Mouse (Mus musculus) brain, embryonic 14.5 days (tissue): Measurements from ENCODE around the gene Rapgef1. TPM values are rescaled to one million over a fixed set of nuclear protein-coding genes. Genes with fewer than 3 reads are reported as not detected.
"Not testable (repeated sequence)": the region's sequence is repeated elsewhere in the genome, so short reads cannot be mapped to it uniquely, and the experiment has no call there.

Experiments
- DNase-seq: peaks from one replicate; pipeline ENCODE4 v3.0.0-alpha.2; 2011; ENCODE audit warnings: low read depth
- CTCF ChIP-seq: fragments of 200-500 bp; IDR thresholded peaks from 2 replicates; pipeline ENCODE4 v1.5.1; 2012; ENCODE audit warnings: inconsistent platforms, mild to moderate bottlenecking, moderate library complexity, borderline replicate concordance; ENCODE audit not compliant: insufficient read depth, insufficient read length; ENCODE audit errors: extremely low read depth
- POLR2A ChIP-seq: fragments of 200-500 bp; IDR thresholded peaks from 2 replicates; pipeline ENCODE4 v1.6.1; 2012; ENCODE audit warnings: mild to moderate bottlenecking, inconsistent platforms, borderline replicate concordance; ENCODE audit not compliant: poor library complexity, insufficient read depth, insufficient read length, severe bottlenecking; ENCODE audit errors: extremely low read depth
- polyA plus RNA-seq: library from polyadenylated mRNA; depleted of rRNA; stranded (reverse); fragments of >200 nt; gene quantifications from 2 replicates; pipeline ENCODE4 v1.2.3, GENCODE M21; 2012; rRNA removed

Rapgef1 gene
- polyA plus RNA-seq, 1 experiment: 101 TPM

DNA sequence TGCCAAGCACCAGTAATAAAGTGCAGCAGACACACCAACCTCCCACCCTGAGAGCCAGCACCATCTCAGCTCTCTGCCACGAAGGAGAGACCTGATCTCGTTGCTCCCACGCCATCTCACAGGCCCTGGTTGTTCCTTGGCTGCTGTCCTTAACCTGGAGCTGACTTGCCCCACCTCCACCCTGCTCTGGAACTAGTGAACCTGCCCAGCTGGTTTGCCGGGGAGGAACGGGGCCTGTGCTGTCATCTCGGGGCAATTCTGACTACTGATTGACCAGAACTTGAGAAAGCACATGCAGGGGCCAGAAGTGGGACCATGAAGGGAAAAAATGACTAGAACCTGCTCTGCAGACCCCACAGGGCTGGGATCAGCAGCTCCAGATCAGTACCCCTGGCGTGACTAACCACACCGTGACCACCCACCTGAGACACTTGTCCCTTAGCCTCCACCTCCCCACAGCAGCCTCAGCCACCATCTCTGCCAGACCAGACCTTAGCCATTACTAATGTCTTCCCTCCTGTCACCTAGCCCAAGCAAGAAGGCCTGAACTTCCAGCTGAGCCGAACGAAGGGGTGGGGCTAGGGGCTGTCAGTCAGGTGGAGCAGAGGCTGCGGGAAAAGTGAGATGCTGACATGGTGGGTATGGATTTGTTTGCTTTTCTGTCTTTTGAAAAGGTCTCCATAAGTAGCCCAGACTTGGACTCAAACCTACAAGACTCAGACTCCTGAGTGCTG is 148.6 kb downstream of the Rapgef1 start:
- no peak for TF ChIP-seq POLR2A
- no peak for TF ChIP-seq CTCF
- DNase-seq: no peak

DNA sequence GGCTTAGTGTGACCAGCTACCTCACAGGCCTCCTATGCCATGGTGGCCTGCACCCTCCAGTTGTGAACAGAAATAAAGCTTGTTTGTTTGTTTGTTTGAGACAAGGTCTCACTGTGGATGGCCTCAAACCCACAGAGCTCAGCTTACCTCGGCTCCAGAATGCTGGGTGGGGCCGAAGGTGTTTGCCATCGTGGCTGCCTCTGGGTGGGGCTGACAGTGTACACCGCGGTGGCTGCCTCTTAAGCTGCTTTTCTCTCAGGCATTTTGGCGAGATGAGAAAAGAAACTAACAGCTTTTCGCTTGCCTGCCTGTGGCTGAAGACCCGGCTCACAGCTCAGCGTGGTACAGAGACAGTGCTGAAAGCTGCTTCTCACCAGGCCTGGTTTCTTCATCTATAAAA is 149.4 kb downstream of the Rapgef1 start:
- no peak for TF ChIP-seq CTCF
- no peak for TF ChIP-seq POLR2A
- no peak for DNase-seq

DNA sequence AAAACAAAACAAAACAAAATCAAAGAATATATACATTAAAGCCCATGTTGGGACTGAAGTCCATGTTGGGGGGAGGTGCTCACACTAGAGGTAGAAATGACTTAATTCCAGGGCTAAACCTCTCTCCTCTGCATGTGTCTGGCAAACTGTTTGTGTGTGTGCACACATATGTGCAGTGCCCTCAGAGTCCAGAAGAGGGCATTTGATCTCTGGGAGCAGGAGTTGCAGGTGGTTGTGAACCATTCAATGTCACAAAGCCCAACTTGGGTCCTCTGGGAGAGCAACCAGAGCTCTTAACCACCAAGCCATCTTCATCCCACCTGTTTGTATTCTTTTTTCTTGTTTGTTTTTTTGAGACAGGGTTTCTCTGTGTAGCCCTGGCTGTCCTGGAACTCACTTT is 150.6 kb downstream of the Rapgef1 start:
- TF ChIP-seq CTCF (peak; percentile 21; the same call in 1 of the 2 replicates), POLR2A (no peak)
- DNase-seq: no peak

DNA sequence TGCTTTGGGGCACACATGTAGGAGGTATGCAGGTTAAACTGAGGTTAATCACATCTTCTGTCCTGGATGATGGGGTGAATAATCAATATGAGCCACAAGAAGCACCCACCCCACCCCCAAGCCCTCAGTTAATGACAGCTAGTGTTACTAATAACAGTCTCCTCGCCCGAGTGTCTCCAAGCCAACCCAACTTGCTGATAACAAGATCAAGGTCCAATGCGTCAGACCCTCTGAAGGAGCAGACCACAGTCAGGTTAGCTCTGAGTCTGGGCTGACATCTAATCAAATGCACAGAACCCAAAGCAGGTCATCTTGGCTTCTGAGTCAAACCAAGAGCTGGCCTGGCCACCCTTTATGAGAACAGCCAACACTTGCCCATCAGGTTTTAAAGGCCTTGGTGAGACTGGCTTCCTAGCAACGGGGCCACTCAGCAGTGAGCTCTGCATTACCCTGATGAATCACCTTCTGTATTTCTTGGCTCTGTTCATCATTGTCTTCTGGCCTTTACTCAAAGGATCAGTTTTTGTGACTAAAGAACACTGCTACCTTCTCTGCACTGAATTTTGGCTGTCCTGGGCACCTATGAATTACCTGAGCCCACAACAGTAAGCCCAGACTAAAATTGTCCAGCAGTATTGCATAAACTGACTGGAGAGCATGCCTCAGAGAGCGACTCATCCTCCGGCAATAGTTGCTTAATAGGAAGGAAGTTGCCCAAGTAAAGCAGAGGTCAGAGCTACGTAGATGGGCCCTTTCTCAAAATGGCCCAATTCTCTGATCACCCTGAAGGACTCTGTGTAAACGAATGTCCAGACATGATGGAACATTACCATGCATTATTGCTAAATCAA is 152.3 kb downstream of the Rapgef1 start:
- DNase-seq: no peak
- TF ChIP-seq POLR2A: no peak
- TF ChIP-seq CTCF: no peak

DNA sequence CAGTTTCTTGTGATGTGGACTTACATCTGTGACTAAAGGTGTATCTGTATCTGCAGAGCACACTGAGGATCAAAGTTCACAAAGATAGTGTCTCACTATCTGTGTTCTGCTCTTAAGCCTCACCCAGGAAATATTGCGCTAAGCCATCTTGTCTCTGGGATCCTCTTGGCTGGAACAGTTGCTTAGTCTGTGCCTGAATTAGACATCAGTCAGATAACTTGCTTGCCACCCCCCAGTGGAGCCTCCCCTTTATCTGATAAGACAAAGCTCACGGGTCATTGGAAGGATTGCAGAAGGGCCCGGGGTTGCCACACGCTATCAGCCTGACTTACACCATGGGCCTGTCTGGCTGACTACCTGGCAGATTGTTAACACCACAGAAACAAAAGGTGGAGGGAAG is 153.8 kb downstream of the Rapgef1 start:
- DNase-seq: no peak
- TF ChIP-seq CTCF (no peak), POLR2A (no peak)

DNA sequence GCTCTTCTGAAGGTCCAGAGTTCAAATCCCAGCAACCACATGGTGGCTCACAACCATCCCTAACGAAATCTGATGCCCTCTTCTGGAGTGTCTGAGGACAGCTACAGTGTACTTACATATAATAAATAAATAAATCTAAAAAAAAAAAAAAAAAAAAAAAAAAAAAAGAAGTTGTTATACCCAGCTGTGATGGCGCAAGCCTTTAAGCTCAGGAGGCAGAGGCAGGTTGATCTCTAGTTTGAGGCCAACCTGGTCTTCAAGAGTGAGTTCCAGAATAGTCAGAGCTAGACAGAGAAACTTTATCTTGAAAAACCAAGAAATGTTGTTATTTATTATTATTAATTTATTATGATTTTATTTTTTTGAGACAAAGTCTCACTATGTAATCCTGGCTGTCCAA is 161.7 kb downstream of the Rapgef1 start:
- DNase-seq: not testable (repeated sequence)

DNA sequence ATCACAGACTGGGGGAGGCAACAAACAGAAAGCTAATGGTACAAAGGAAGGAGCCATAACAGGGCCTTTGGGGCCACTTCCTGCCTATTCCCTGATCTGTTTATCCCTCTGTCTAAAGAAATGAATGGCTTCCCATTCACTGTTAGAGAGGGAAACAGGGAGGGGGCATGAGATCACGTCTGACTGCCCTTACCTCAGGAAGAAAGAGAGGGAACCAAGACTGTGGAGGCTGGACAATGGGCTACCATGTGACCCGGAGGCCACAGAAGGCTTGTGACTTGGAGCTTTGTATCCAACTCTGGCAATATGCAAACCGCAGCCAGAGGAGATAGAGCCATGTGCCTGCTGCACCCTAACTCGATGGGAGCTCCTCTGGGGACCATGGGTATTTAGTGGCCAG is 164.8 kb downstream of the Rapgef1 start:
- TF ChIP-seq POLR2A (no peak), CTCF (no peak)
- DNase-seq: no peak

DNA sequence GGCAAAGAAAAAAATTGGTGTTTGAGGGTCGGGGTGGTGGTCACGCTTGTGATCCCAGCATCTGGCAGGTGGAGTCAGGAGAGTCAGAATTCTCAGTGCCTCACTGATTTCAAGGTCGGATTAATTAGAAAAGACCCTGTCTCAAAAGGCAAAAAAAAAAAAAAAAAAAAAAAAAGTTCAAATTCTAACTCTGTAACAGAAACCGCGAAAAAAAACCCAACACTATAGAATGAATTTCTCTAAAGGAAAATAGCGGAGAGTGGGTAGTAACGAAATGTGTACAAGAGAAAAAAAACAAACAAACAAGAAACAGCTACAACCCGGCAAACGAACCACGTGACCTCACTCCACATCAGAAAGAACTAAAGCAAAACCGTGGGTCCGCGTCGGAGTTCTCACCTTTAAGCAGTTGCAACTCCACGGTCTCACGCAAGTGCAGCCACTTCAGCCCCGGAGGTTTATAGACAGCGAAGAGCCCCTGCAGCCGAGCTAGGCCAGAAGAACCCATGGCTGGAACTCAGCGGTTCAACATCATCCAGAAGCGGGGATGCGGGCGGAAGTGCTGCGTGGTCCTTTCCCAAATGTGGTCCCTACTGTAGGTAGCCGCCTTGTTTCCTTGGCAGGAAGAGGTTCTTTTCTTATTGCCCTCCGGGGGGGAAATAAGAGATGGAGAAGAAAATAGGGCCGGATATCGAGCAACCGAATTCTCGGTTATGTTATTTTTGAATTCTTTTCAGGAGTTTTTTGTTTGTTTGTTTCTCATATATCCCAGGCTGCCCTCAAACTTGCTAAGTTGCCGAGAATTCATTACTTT is 167.8 kb downstream of the Rapgef1 start, which contains the start of gene Coq4:
Gene Coq4, plus strand, starts transcription at position 390 of the 814 bp plus-strand sequence.
- TF ChIP-seq POLR2A (peak; percentile 15; the same call in 1 of the 2 replicates), CTCF (no peak)
- DNase-seq: peak; percentile 99

DNA sequence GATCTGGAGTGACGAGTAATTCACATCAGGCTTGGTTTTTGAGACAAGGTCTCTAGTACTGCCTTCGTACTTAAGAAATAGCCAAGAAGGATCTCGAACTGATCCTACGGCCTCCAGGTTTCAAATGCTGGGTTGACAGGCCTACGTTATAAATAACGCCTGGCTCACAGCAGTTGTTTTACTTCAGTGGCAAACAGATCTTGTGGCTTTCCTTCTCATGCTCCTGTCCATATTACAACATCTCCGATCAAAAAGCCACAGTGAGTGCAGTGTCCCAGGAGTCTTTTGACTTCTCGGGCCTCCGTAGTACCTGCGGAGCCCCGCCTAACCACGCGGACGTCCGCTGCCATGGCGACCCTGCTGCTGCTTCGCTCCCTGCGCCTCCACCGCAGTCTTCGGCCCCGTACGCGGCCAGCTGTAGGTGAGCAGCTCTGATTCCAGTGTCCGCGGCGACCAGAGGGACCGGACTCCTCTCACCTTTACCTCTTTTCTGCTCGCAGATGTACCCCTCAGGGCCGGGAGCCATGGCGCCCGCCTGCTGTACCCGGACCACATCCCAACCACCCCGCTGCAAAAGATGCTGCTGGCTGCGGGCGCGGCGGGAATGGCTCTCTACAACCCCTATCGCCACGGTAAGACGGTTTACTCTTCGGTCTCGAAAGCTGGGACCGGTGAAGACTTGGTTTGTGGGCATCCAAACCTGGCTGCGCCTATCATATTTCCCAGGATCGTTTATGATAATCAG is 168.6 kb downstream of the Rapgef1 start, which contains the start of gene Trub2:
Gene Trub2, minus strand, starts transcription at position 566 of the 745 bp plus-strand sequence.
- TF ChIP-seq POLR2A (peak; percentile 17; the same call in 1 of the 2 replicates), CTCF (no peak)
- DNase-seq: peak; percentile 93

Other genes starting within 250 kb of the Rapgef1 start
- gene Gm13420, start 132.0 kb downstream of the Rapgef1 start, polyA plus RNA-seq: 0.20 and 0.25 TPM in 2 replicates
- not detected in 2 replicates for gene Gm13547, start 139.6 kb downstream of the Rapgef1 start, polyA plus RNA-seq
- gene Coq4, start 167.8 kb downstream of the Rapgef1 start, polyA plus RNA-seq: 41.8 and 51.7 TPM in 2 replicates
- gene Trub2, start 168.8 kb downstream of the Rapgef1 start, polyA plus RNA-seq: 43.2 and 47.8 TPM in 2 replicates
- 67.6 and 78.8 TPM in 2 replicates for gene Slc27a4, start 182.9 kb downstream of the Rapgef1 start, polyA plus RNA-seq
- gene Urm1, start 200.4 kb downstream of the Rapgef1 start, polyA plus RNA-seq: 51.5 and 67.1 TPM in 2 replicates
- gene Cercam, start 249.4 kb downstream of the Rapgef1 start, polyA plus RNA-seq: 24.8 and 39.2 TPM in 2 replicates